Mouse (Mus musculus) heart, adult 2 months (tissue): ENCODE measurements around the gene Fbxo2. TPM values are rescaled to one million over a fixed set of nuclear protein-coding genes. Genes with fewer than 3 reads are reported as not detected.
"Not testable (repeated sequence)": the region's sequence is repeated elsewhere in the genome, so short reads cannot be mapped to it uniquely, and the experiment has no call there.

Experiments
- DNase-seq, 2 experiments: peaks; one replicate each; pipeline ENCODE4 v3.0.0; 2021
- H3K27ac ChIP-seq: fragments of 200-600 bp; 2 replicates; pipeline ENCODE4 v1.8.1; 2022
- H3K27me3 ChIP-seq: fragments of 200-500 bp; 2 replicates; pipeline ENCODE4 v1.6.1; 2012; ENCODE audit warnings: mild to moderate bottlenecking, low read length, inconsistent platforms, mixed read lengths; ENCODE audit not compliant: control insufficient read depth, insufficient read depth
- H3K36me3 ChIP-seq: fragments of 200-500 bp; 2 replicates; pipeline ENCODE4 v1.6.1; 2012; ENCODE audit warnings: low read length, inconsistent platforms; ENCODE audit not compliant: control insufficient read depth, insufficient read depth
- H3K4me1 ChIP-seq: fragments of 200-500 bp; 2 replicates; pipeline ENCODE4 v1.6.1; 2011; ENCODE audit warnings: low read length; ENCODE audit not compliant: control insufficient read depth, insufficient read depth
- H3K4me3 ChIP-seq: fragments of 200-600 bp; 2 replicates; pipeline ENCODE4 v1.8.1; 2022
- H3K79me2 ChIP-seq: fragments of 200-500 bp; replicated peaks from 2 replicates; pipeline ENCODE4 v1.6.1; 2012; ENCODE audit warnings: mild to moderate bottlenecking, inconsistent platforms, low read length, moderate library complexity, mixed read lengths; ENCODE audit not compliant: control insufficient read depth, insufficient read depth
- H3K9ac ChIP-seq: fragments of 200-500 bp; 2 replicates; pipeline ENCODE4 v1.6.1; 2012; ENCODE audit warnings: low read depth, mild to moderate bottlenecking, control low read depth, inconsistent platforms, low read length, mixed read lengths
- CTCF ChIP-seq: fragments of 200-600 bp; IDR thresholded peaks from 2 replicates; pipeline ENCODE4 v1.8.1; 2022; ENCODE audit warnings: antibody characterized with exemption, mild to moderate bottlenecking, moderate library complexity
- EP300 ChIP-seq: fragments of 200-500 bp; IDR thresholded peaks from 2 replicates; pipeline ENCODE4 v1.6.1; 2011; ENCODE audit warnings: low read depth, low read length, control low read depth; ENCODE audit not compliant: insufficient read depth
- POLR2A ChIP-seq: fragments of 200-500 bp; IDR thresholded peaks from 2 replicates; pipeline ENCODE4 v1.6.1; 2011; ENCODE audit warnings: mild to moderate bottlenecking, low read depth, low read length, control low read depth; ENCODE audit not compliant: insufficient read depth
- WGBS: fragments of 180-500 bp; shearing (Covaris S2); methylation state at CpG from one replicate; pipeline ENCODE4 v1.1.7; 2018; 5-methylcytosine and 5-hydroxymethylcytosine counted together
- intact Hi-C: fragments of 180-260 bp; cut with DNase I; formaldehyde crosslinking; loops from one replicate; pipeline ENCODE4 v1.15.1; 2025
- polyA plus RNA-seq: library from polyadenylated mRNA; depleted of rRNA; stranded (reverse); fragments of >200 nt; gene quantifications from 2 replicates; pipeline ENCODE4 v1.2.3, GENCODE M21; 2012
- total RNA-seq, 2 experiments: library from RNA; stranded (reverse); gene quantifications; 2 replicates each; pipeline ENCODE4 v1.2.3; 2021

Fbxo2 gene
- total and polyA plus RNA-seq, 3 experiments, result 0.31 to 0.47 TPM; not detected in 1

DNA sequence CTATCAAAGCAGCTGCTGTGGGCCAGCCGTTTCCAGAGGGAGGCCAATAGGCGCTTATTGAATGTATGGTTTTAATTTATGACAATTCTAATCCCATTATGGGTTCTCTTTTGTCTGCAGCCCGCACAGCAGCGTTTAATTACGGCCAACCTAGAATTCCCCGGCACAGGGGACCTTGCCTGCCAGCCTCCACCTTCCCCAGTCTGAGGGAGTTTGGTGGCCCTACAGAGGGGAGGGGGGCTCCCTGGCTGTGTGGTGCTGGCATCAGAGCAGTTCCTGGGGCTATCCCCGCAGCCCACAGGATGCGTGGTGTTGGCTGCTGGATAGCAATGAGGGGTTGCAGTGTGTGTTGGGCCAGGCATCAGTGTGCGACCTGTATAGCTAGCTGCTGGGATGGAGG, 24.1 kb downstream of the Fbxo2 start:
- Histone ChIP-seq H3K4me3 (no peak overlapping the region), H3K79me2 (no peaks in the 10 kb centered on the region), H3K4me1 (no peaks in the 10 kb centered on the region), H3K9ac (no peak overlapping the region), H3K36me3 (no peaks in the 10 kb centered on the region), H3K27me3 (0 out of 2 replicates have a peak, but pooled peaks cover 2% of the 10 kb centered on the region), H3K27ac (no peak overlapping the region)
- 62% methylated on average over 9 of the region's 9 CpGs for WGBS
- intact Hi-C loops, result no loop called here
- TF ChIP-seq CTCF (no peak), EP300 (no peak), POLR2A (no peak)
- no peak for DNase-seq

DNA sequence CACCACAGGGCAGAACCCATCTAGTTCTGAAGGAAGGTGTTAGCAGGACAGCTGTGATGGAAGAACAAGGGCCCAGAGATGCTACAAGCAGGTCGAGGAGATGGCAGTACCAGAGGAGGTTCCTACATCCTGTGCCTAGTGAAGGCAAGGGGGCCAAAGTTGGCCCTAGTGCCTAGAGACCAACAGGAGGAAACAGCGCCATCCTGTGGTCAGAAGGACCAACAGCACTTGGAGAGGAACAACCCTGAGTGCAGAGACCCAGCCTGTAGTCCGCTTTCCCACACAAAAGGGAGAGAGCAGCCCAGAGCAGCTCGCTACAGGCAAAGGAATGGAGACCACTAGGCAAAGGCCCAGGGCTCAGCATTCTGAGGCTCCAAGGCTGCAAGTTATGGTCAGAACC, 25.4 kb downstream of the Fbxo2 start:
- no peaks in the 10 kb centered on the region for H3K36me3 ChIP-seq
- no peak overlapping the region for H3K27ac ChIP-seq
- 0 out of 2 replicates have a peak, but pooled peaks have one; percentile 2 for TF ChIP-seq CTCF
- TF ChIP-seq EP300, result no peak
- H3K4me3 ChIP-seq, result no peak overlapping the region
- 0 out of 2 replicates have a peak, but pooled peaks cover 2% of the 10 kb centered on the region for H3K27me3 ChIP-seq
- no peaks in the 10 kb centered on the region for H3K4me1 ChIP-seq
- H3K9ac ChIP-seq, result no peak overlapping the region
- 62% methylated on average over 4 of the region's 4 CpGs for WGBS
- intact Hi-C loops, result no loop called here
- no peak for DNase-seq
- no peaks in the 10 kb centered on the region for H3K79me2 ChIP-seq

GRCm38 (mm10) chr4:148188767-148189166, 28.3 kb downstream of the Fbxo2 start:
- 81% methylated on average over 1 of the region's 1 CpGs for WGBS
- DNase-seq, intact Hi-C loops: not testable (repeated sequence)

DNA sequence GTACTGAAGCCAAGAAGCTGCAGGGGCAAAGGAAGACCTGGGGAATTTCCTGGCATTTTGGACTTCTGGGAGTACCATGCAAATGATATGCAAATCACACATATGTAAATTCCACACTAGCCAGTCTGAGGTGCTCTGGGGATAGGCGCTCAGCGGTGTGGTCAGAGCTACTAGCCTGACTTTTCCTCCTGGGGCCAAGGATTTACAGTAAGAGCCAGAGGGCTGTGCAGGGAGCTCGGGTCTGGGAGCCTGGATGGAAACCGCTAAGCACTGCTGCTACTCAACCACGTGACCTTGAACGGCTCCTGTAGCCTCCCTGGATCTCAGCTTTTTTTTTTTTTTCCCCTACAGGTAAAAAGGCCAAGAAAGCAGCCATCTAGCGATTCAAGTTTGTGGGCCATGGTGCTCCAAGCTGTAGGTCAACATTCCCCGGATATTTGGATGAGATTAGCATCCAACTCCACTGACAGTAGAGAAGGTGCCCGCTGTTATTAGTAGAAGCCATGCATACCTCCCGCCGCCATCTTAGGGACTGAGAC, 32.4 kb downstream of the Fbxo2 start:
- 26% methylated on average over 11 of the region's 11 CpGs for WGBS
- no peaks in the 10 kb centered on the region for H3K4me1 ChIP-seq
- no peaks in the 10 kb centered on the region for H3K27me3 ChIP-seq
- no peak overlapping the region for H3K4me3 ChIP-seq
- no peak overlapping the region for H3K27ac ChIP-seq
- DNase-seq, result no peak
- H3K36me3 ChIP-seq, result no peaks in the 10 kb centered on the region
- no peaks in the 10 kb centered on the region for H3K79me2 ChIP-seq
- H3K9ac ChIP-seq, result no peak overlapping the region
- intact Hi-C loops, result no loop called here
- TF ChIP-seq POLR2A (no peak), CTCF (no peak), EP300 (no peak)

More at GRCm38 (mm10) chr4:148188767-148189166, 28.3 kb downstream of the Fbxo2 start:
- H3K27ac ChIP-seq, H3K9ac ChIP-seq, H3K4me3 ChIP-seq, H3K4me1 ChIP-seq, H3K79me2 ChIP-seq, H3K27me3 ChIP-seq, H3K36me3 ChIP-seq: not testable (repeated sequence)

GRCm38 (mm10) chr4:148194400-148194799, 34.0 kb downstream of the Fbxo2 start:
- Histone ChIP-seq H3K4me3 (no peak overlapping the region), H3K36me3 (no peaks in the 10 kb centered on the region), H3K27me3 (no peaks in the 10 kb centered on the region), H3K9ac (no peak overlapping the region), H3K27ac (no peak overlapping the region), H3K79me2 (no peaks in the 10 kb centered on the region), H3K4me1 (no peaks in the 10 kb centered on the region)
- intact Hi-C loops, result no loop called here
- no peak for TF ChIP-seq EP300
- no peak for TF ChIP-seq POLR2A
- TF ChIP-seq CTCF, result no peak
- DNase-seq, result no peak

- WGBS, result 56% methylated on average over 10 of the region's 10 CpGs
- H3K4me1 ChIP-seq, result no peaks in the 10 kb centered on the region
Measured at GRCm38 (mm10) chr4:148198721-148199120, 38.3 kb downstream of the Fbxo2 start.

More at GRCm38 (mm10) chr4:148198721-148199120, 38.3 kb downstream of the Fbxo2 start:
- Histone ChIP-seq H3K9ac (no peak overlapping the region), H3K79me2 (no peaks in the 10 kb centered on the region), H3K4me3 (no peak overlapping the region), H3K27ac (no peak overlapping the region), H3K27me3 (no peaks in the 10 kb centered on the region), H3K36me3 (no peaks in the 10 kb centered on the region)
- TF ChIP-seq CTCF (no peak), EP300 (no peak), POLR2A (no peak)
- DNase-seq, result no peak
- intact Hi-C loops, result no loop called here
